Mouse (Mus musculus): ENCODE measurements at regions not wholly inside any gene's neighbourhood (a gene's known extent, or its start where the extent isn't known, plus 50 kb on each side); places are given as distances from the start of the nearest gene placed in this dataset.

- no peak for DNase-seq (ENCODE audit: low spot score in 2 of 2)
These were observed 56.3 kb upstream of the Pitx1 start for GRCm38 (mm10) chr13:55892250-55892649.

GRCm38 (mm10) chr13:55887099-55887736 lies 51.2 kb upstream of the Pitx1 start:
- DNase-seq (ENCODE audit: low spot score in 2 of 2) = no peak
